Mouse (Mus musculus) left cerebral cortex, adult 2 months (tissue): ENCODE measurements around the gene AC134908.4. TPM values are rescaled to one million over a fixed set of nuclear protein-coding genes. Genes with fewer than 3 reads are reported as not detected.
"Not testable (repeated sequence)": the region's sequence is repeated elsewhere in the genome, so short reads cannot be mapped to it uniquely, and the experiment has no call there.

Experiments used
- DNase-seq, 2 experiments: peaks; one replicate each; pipeline ENCODE4 v3.0.0; 2021 to 2022; ENCODE audit warnings: low spot score in 2 of 2, mixed read lengths in 1 of 2; ENCODE audit errors: extremely low spot score in 1 of 2
- H3K27ac ChIP-seq: fragments of 200-600 bp; 2 replicates; pipeline ENCODE4 v1.8.1; 2022
- H3K4me3 ChIP-seq: fragments of 200-600 bp; 2 replicates; pipeline ENCODE4 v1.8.1; 2022
- CTCF ChIP-seq: fragments of 200-600 bp; IDR thresholded peaks from 2 replicates; pipeline ENCODE4 v1.8.1; 2022; ENCODE audit warnings: antibody characterized with exemption, mild to moderate bottlenecking, moderate library complexity
- intact Hi-C: fragments of 180-260 bp; cut with DNase I; formaldehyde crosslinking; loops from one replicate; pipeline ENCODE4 v1.15.1; 2025
- total RNA-seq, 2 experiments: library from RNA; stranded (reverse); gene quantifications; 2 replicates each; pipeline ENCODE4 v1.2.3; 2021

The AC134908.4 gene
- total RNA-seq, 2 experiments from 2014 or later = 1.4 TPM; not detected in 1

DNA sequence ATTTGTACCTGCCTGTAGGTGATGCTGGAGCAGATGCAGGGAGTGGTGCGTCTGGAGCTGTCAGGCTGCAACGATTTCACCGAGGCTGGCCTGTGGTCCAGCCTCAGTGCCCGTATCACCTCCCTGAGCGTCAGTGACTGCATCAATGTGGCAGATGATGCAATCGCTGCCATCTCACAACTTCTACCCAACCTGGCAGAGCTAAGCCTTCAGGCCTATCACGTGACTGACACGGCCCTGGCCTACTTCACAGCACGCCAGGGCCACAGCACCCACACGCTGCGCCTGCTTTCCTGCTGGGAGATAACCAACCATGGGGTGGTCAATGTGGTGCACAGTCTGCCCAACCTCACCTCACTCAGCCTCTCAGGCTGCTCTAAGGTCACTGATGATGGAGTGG, 22.2 kb upstream of the AC134908.4 start:
- intact Hi-C loops = no loop called here
- H3K27ac ChIP-seq = 0 out of 2 replicates have a peak overlapping the region, but pooled peaks have one; percentile 11
- no peak overlapping the region for H3K4me3 ChIP-seq
- no peak for TF ChIP-seq CTCF
- no peak for DNase-seq

- intact Hi-C loops = no loop called here
- H3K4me3 ChIP-seq = peak overlapping the region; percentile 29
- TF ChIP-seq CTCF = peak; percentile 56
- H3K27ac ChIP-seq = peak overlapping the region; percentile 89
- DNase-seq = peak; percentile 81 to 87
These were observed 18.0 kb upstream of the AC134908.4 start for GRCm38 (mm10) chr17:25813471-25813870.

DNA sequence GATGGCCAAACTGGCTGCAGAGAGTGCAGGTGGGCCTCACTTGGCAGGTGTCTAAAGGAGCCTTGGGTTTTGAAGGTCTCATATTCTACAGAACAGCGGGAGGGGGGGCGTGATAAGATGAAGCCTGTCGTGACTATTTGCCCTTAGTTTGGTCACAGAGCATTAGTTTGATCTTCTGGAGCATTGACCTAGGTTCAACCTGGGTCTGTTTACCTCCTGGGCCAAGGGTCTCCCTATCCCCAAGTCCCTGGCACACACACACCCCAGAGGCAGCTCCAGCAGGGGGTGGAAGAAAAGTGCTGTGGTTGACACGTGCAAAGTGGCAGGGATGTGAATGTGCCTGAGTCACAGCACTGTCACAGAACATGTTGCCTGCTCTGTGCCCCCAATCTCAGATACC, 15.4 kb upstream of the AC134908.4 start:
- H3K4me3 ChIP-seq = peak overlapping the region; percentile 63
- TF ChIP-seq CTCF = no peak
- DNase-seq = no peak
- peak overlapping the region; percentile 99 for H3K27ac ChIP-seq
- intact Hi-C loops = no loop called here

- Histone ChIP-seq H3K27ac (peak overlapping the region; percentile 99), H3K4me3 (peak overlapping the region; percentile 63)
- DNase-seq = peak in 1 of 2 experiments; percentile 54
- TF ChIP-seq CTCF = no peak; the same call in 1 of the 2 replicates
- intact Hi-C loops = no loop called here
These were observed 14.3 kb upstream of the AC134908.4 start for GRCm38 (mm10) chr17:25809606-25810340.

DNA sequence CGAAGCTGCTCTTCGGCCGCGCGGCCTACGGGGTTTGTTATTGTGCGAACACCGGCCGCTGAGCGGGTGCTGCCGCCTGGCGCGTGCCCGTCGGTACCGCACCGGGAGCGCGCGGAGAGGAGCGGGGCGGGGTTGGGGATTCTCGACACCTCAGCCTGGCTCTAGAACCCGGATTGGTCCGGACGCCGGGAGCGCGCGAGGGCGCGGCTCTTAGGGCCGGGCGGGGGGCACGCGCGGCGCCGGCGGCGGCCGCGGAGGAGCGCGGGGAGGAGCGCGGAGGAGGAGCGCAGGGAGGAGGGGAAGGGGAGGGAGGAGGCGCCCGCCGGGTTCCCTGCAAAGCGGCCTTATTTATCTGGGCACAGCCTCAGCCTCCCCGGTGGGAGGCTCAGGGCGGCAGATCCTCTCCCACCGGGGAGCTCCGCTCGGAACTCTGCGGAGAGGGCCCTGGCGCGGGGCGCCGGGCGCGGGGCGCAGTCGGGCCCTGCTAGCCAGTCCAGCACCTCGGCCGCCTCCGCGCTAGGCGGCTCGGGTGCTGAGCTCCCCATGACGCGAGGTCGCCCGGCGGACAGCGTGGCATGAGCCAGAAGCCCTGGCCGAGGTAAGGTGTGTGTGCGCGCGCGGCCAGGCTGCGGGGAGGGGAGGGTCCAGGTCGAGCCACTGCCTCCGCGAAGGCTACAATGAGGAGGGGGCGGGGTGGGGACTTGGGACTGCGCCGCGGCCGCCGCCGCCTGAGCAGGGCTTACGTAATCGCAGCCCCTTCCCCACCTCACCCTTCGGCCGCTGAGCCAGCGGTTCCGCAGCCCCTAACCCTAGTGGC, 13.5 kb upstream of the AC134908.4 start, which contains the start of gene Fbxl16:
TSS of gene Fbxl16 (plus strand) at position 297 of the 817 bp plus-strand sequence.
- DNase-seq = peak; percentile 91 to 92
- peak; percentile 49 for TF ChIP-seq CTCF
- intact Hi-C loops = no loop called here
- Histone ChIP-seq H3K27ac (peak within 1 kb of the TSS; percentile 99), H3K4me3 (peak within 1 kb of the TSS; percentile 63)

DNA sequence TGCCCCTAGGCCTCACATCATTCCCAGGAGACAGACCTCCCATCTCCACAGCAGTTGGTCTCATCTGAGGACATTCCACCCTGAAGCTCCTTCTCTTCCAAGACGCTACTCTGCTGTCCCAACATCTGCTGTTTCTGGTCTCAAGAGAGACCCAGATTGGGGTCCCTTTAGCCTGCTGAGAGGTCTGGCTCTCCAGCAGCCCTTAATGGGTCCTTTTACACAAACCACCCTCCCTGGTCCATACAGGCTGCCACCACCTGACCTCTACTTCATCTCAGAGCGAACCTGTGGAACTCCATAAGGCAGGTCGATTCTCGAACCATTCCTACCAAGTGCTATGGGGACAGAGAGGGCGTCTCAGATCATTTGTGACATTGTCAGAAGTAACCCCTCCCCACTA, 12.6 kb upstream of the AC134908.4 start:
- DNase-seq = no peak
- Histone ChIP-seq H3K4me3 (peak overlapping the region; percentile 63), H3K27ac (peak overlapping the region; percentile 90)
- intact Hi-C loops = no loop called here
- no peak for TF ChIP-seq CTCF

DNA sequence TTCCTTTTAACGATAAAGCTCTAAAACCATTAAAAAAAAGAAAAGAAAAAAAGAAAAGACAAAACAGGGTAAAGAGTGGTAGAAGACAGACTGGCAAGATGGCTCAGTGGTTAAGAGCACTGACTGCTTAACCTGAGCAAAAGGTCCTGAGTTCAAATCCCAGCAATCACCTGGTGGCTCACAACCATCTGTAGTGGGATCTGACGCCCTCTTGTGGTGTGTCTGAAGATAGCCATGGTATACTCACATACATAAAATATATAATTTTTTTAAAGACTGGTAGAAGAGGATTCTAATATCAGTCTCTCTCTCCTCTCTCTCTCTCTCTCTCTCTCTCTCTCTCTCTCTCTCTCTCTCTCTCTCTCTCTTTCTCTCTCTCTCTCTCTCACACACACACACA, 12.0 kb upstream of the AC134908.4 start:
- H3K4me3 ChIP-seq, intact Hi-C loops, DNase-seq, H3K27ac ChIP-seq: not testable (repeated sequence)
- TF ChIP-seq CTCF = peak; percentile 34

- TF ChIP-seq CTCF = no peak
- DNase-seq = no peak
- intact Hi-C loops = no loop called here
- Histone ChIP-seq H3K4me3 (no peak overlapping the region), H3K27ac (no peak overlapping the region)
These were observed 11.0 kb upstream of the AC134908.4 start for GRCm38 (mm10) chr17:25806507-25806906.

GRCm38 (mm10) chr17:25802825-25803517, 7.5 kb upstream of the AC134908.4 start:
- DNase-seq = peak; percentile 77 to 82
- peak overlapping the region; percentile 37 for H3K4me3 ChIP-seq

GRCm38 (mm10) chr17:25801029-25801428, 5.6 kb upstream of the AC134908.4 start:
- H3K27ac ChIP-seq = peak overlapping the region; percentile 51
- TF ChIP-seq CTCF = peak; percentile 89
- intact Hi-C loops = loop anchor here (1.0 to 5.0 kb wide), 5 partner anchors 28 to 404 kb away; partner anchors contain the start of genes Narfl and Sox8
- DNase-seq = peak; percentile 58 to 67
- H3K4me3 ChIP-seq = no peak overlapping the region

More at GRCm38 (mm10) chr17:25802825-25803517, 7.5 kb upstream of the AC134908.4 start:
- no peak for TF ChIP-seq CTCF
- intact Hi-C loops = loop anchor here (5.0 kb wide), 2 partner anchors 231 to 406 kb away; partner anchors contain the start of gene Sox8
- peak overlapping the region; percentile 96 for H3K27ac ChIP-seq

- peak within 1 kb of the TSS; percentile 53 for H3K4me3 ChIP-seq
- peak; percentile 76 to 81 for DNase-seq
- TF ChIP-seq CTCF = no peak
- intact Hi-C loops = loop anchor here (1.0 kb wide), 1 partner anchor 24 kb away; the partner anchor contains the start of gene Narfl
- H3K27ac ChIP-seq = peak within 1 kb of the TSS; percentile 76
These were observed 1.5 kb upstream of the AC134908.4 start, which contains the start of gene Metrn for GRCm38 (mm10) chr17:25796951-25797369. Metrn (minus strand) TSS chr17:25797136.
